Mouse (Mus musculus) ES-E14 (cell line): ENCODE measurements around the gene Pde6d. TPM values are rescaled to one million over a fixed set of nuclear protein-coding genes. Genes with fewer than 3 reads are reported as not detected.
A peak's percentile ranks its signal among the peaks of the same experiment; 100 is the strongest.
"Not testable (repeated sequence)": the region's sequence is repeated elsewhere in the genome, so short reads cannot be mapped to it uniquely, and the experiment has no call there.

Source experiments
- DNase-seq: peaks from one replicate; pipeline ENCODE4 v3.0.0-alpha.2; 2013; ENCODE audit warnings: low read depth, low spot score
- H3K27ac ChIP-seq: 2 replicates; pipeline ENCODE4 v1.5.1; 2012; ENCODE audit warnings: low read depth, mild to moderate bottlenecking, low read length, moderate library complexity, mixed read lengths; ENCODE audit not compliant: poor library complexity, insufficient read depth, severe bottlenecking
- H3K36me3 ChIP-seq: 2 replicates; pipeline ENCODE4 v1.6.1; 2012; ENCODE audit warnings: mild to moderate bottlenecking, low read length, moderate library complexity, mixed read lengths; ENCODE audit not compliant: control insufficient read depth, poor library complexity, insufficient read depth, severe bottlenecking
- H3K4me1 ChIP-seq, 2 experiments: fragments of 150-350 bp in 1 of 2; sonication (generic) in 1 of 2; 2 replicates each; pipeline ENCODE4 v1.6.1; 2012; ENCODE audit warnings: low read length in 2 of 2, mild to moderate bottlenecking in 1 of 2, mixed read lengths in 1 of 2; ENCODE audit not compliant: control insufficient read depth in 2 of 2, insufficient read depth in 2 of 2, poor library complexity in 1 of 2
- H3K4me3 ChIP-seq, 2 experiments: fragments of 150-350 bp in 1 of 2; sonication (generic) in 1 of 2; 2 replicates each; pipeline ENCODE4 v1.5.1; 2012; ENCODE audit warnings: low read length in 2 of 2, low read depth in 1 of 2, mild to moderate bottlenecking in 1 of 2, mixed read lengths in 1 of 2; ENCODE audit not compliant: insufficient read depth in 1 of 2, poor library complexity in 1 of 2, severe bottlenecking in 1 of 2
- H3K9ac ChIP-seq: 2 replicates; pipeline ENCODE4 v1.6.1; 2012; ENCODE audit warnings: low read depth, mild to moderate bottlenecking, low read length, mixed read lengths; ENCODE audit not compliant: poor library complexity, insufficient read depth, severe bottlenecking
- H3K9me3 ChIP-seq: fragments of 150-350 bp; sonication (generic); 2 replicates; pipeline ENCODE4 v1.6.1; 2012; ENCODE audit warnings: low read depth, mild to moderate bottlenecking, low read length; ENCODE audit not compliant: control insufficient read depth, insufficient read depth
- CHD2 ChIP-seq: IDR thresholded peaks from 2 replicates; pipeline ENCODE4 v1.6.1; 2014; ENCODE audit warnings: mild to moderate bottlenecking, low read depth, low read length, inconsistent platforms
- HCFC1 ChIP-seq: IDR thresholded peaks from 2 replicates; pipeline ENCODE4 v1.6.1; 2012; ENCODE audit warnings: low read length, inconsistent platforms, borderline replicate concordance; ENCODE audit not compliant: insufficient read depth
- MAFK ChIP-seq: IDR thresholded peaks from 2 replicates; pipeline ENCODE4 v1.6.1; 2014; ENCODE audit warnings: mild to moderate bottlenecking, low read depth, low read length, inconsistent platforms; ENCODE audit not compliant: insufficient read depth
- ZC3H11A ChIP-seq: IDR thresholded peaks from 2 replicates; pipeline ENCODE4 v1.6.1; 2012; ENCODE audit warnings: low read depth, mild to moderate bottlenecking, inconsistent platforms, low read length, borderline replicate concordance
- ZNF384 ChIP-seq: IDR thresholded peaks from 2 replicates; pipeline ENCODE4 v1.6.1; 2012; ENCODE audit warnings: low read depth, low read length, inconsistent platforms
- in situ Hi-C, 2 experiments: fragments of 600-800 bp; cut with MboI; formaldehyde crosslinking; loops; one replicate each; pipeline ENCODE4 v1.15.1; 2025; ENCODE audit warnings: low sequenced_read_pairs in 2 of 2, inconsistent platforms in 1 of 2; ENCODE audit not compliant: unreplicated experiment in 2 of 2
- total RNA-seq: library from RNA; depleted of rRNA; stranded (reverse); fragments of 300-350 nt; gene quantifications from 2 replicates; pipeline ENCODE4 v1.2.3, GENCODE M21; 2012

Pde6d gene
- total RNA-seq, 1 experiment: 9.2 TPM

DNA sequence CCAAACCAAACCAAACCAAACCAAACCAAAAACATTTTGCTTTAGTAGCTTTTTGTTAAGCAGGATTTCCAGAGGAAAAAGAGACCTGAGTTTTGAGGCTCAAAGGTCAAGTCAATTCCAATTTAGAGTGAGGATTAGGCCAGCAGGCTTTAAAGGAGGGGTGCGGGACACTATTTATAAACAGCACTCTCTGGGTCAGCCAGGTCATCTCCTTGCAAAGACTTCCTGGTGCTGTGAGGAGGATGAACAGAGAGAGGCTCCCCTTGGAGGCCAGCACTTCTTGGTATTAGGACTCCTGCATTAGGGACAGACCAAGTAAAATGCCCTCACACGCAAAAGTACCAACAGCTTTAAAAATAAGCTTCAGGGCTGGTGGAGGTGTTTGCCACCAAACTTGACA lies 30.6 kb downstream of the Pde6d start:
- no peaks in the 10 kb centered on the region for H3K36me3 ChIP-seq
- H3K27ac ChIP-seq: no peak overlapping the region
- no peak for DNase-seq
- H3K4me1 ChIP-seq: peaks cover 0 to 4% of the 10 kb centered on the region in 2 experiments; a peak in 1 of 4 replicates
- in situ Hi-C loops: no loop called here
- TF ChIP-seq HCFC1: no peak
- TF ChIP-seq ZNF384: no peak
- TF ChIP-seq CHD2: no peak
- TF ChIP-seq MAFK: no peak
- no peak for TF ChIP-seq ZC3H11A
- H3K9me3 ChIP-seq: no peaks in the 10 kb centered on the region
- H3K4me3 ChIP-seq: no peak overlapping the region
- H3K9ac ChIP-seq: no peak overlapping the region

DNA sequence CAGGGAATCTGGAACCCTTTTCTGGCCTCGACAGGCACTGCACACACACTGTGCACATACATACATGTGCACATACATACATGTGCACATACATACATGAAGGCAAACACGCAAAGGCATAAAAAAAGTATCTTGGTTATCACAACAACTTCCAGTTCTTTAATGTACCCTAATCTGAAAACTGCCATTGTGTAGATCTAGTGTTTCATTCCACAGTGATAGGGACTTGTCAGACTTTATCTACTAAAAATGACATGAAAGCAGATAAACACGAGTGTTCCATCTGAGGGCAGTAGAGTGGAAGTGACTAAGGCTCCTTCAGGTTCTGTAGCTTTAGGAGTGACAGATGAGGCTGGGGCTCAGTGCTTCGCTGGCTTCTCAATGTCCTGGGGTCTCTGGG lies 31.1 kb downstream of the Pde6d start:
- Histone ChIP-seq H3K36me3 (no peaks in the 10 kb centered on the region; the same call in 1 of the 2 replicates), H3K9me3 (no peaks in the 10 kb centered on the region), H3K27ac (no peak overlapping the region), H3K4me3 (no peak overlapping the region), H3K4me1 (peaks cover 0 to 4% of the 10 kb centered on the region in 2 experiments; a peak in 1 of 4 replicates), H3K9ac (no peak overlapping the region)
- in situ Hi-C loops: no loop called here
- TF ChIP-seq CHD2: no peak
- TF ChIP-seq ZC3H11A: no peak
- no peak for TF ChIP-seq HCFC1
- no peak for TF ChIP-seq MAFK
- no peak for TF ChIP-seq ZNF384
- DNase-seq: no peak

DNA sequence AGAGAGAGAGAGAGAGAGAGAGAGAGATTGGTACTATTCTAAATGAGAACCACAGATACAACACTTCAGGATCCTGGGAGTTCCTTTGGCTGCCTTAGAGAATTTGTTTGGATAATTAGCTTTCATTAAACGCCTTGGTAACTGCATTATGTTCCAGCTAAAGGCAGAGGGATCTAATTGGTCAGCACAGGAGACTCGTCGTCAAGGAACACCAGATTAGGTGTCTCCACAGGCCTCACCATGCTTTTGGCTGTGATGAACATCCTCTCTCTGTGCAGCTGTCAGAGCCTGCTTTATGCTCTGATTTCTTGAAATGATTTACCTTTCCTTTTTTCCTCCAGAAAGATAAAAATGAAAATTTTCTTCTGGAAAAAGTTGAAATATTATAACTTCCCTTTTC lies 35.6 kb downstream of the Pde6d start:
- Histone ChIP-seq H3K4me3 (no peak overlapping the region), H3K9ac (no peak overlapping the region), H3K36me3 (peaks cover 8% of the 10 kb centered on the region), H3K27ac (no peak overlapping the region), H3K4me1 (peaks cover 0 to 6% of the 10 kb centered on the region in 2 experiments; a peak in 1 of 4 replicates), H3K9me3 (no peaks in the 10 kb centered on the region)
- in situ Hi-C loops: no loop called here
- no peak for DNase-seq
- no peak for TF ChIP-seq ZNF384
- no peak for TF ChIP-seq HCFC1
- no peak for TF ChIP-seq ZC3H11A
- TF ChIP-seq CHD2: no peak
- no peak for TF ChIP-seq MAFK

DNA sequence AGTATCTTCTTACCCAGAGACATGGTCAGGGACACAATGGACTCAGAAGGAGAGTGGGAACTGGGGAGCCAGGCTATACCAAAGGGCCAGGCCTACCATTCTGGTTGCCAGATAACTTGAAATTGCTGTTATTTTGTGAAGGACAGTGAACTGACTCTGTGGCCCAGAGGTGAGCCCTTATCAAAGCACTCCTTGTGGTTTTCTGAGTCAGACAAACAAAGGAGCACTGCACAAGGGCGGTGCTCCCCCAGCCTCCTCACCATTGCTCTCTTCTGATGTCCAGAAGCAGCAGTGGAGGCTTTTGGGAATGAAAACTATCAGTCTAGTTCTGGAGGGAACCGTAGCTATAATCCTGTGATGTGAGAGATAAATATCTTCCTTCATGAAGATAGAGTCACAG lies 39.8 kb downstream of the Pde6d start:
- H3K4me3 ChIP-seq: no peak overlapping the region
- in situ Hi-C loops: no loop called here
- H3K4me1 ChIP-seq: 0 out of 4 replicates have a peak, but pooled peaks cover 0 to 2% of the 10 kb centered on the region in 2 experiments
- H3K9me3 ChIP-seq: no peaks in the 10 kb centered on the region
- no peak for TF ChIP-seq CHD2
- TF ChIP-seq ZC3H11A: no peak
- no peak for TF ChIP-seq ZNF384
- TF ChIP-seq HCFC1: no peak
- no peak for TF ChIP-seq MAFK
- DNase-seq: no peak
- no peak overlapping the region for H3K27ac ChIP-seq
- peaks cover 8% of the 10 kb centered on the region for H3K36me3 ChIP-seq
- no peak overlapping the region for H3K9ac ChIP-seq

DNA sequence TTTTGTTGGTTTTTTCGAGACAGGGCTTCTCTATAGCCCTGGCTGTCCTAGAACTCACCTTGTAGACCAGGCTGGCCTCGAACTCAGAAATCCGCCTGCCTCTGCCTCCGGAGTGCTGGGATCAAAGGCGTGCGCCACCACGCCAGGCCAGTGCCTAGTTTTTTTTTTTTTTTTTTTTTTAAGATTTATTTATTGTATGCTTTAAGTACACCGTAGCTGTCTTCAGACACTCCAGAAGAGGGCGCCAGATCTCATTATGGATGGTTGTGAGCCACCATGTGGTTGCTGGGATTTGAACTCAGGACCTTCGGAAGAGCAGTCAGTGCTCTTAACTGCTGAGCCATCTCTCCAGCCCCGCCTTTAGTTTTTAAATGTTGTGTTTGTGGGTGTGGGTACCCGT lies 42.8 kb downstream of the Pde6d start:
- H3K9ac ChIP-seq, H3K36me3 ChIP-seq, DNase-seq, H3K4me1 ChIP-seq, in situ Hi-C loops, H3K27ac ChIP-seq, H3K9me3 ChIP-seq, H3K4me3 ChIP-seq: not testable (repeated sequence)
- TF ChIP-seq ZNF384: peak; percentile 63
